Mouse (Mus musculus) liver, embryonic 15.5 days (tissue): ENCODE results near the gene Foxj1. TPM values are rescaled to one million over a fixed set of nuclear protein-coding genes. Genes with fewer than 3 reads are reported as not detected.

Experiments used
- ATAC-seq: fragments of 200-750 bp; cut with Nextera tagmentation; 2 replicates; pipeline ENCODE4 v1.8.0; 2017; ENCODE audit warnings: moderate number of reproducible peaks, mild to moderate bottlenecking, moderate library complexity; ENCODE audit not compliant: insufficient read depth
- H3K27ac ChIP-seq: fragments of 300-500 bp; sonication (generic); replicated peaks from 2 replicates; pipeline ENCODE4 v1.5.1; 2015; ENCODE audit warnings: mild to moderate bottlenecking, inconsistent platforms
- H3K27me3 ChIP-seq: fragments of 300-500 bp; sonication (generic); 2 replicates; pipeline ENCODE4 v1.6.1; 2015; ENCODE audit warnings: mild to moderate bottlenecking, inconsistent platforms
- H3K36me3 ChIP-seq: fragments of 300-500 bp; sonication (generic); replicated peaks from 2 replicates; pipeline ENCODE4 v1.6.1; 2015; ENCODE audit warnings: moderate library complexity, mild to moderate bottlenecking, inconsistent platforms
- H3K4me1 ChIP-seq: fragments of 300-500 bp; sonication (generic); replicated peaks from 2 replicates; pipeline ENCODE4 v1.6.1; 2015; ENCODE audit warnings: inconsistent platforms
- H3K4me2 ChIP-seq: fragments of 300-500 bp; sonication (generic); 2 replicates; pipeline ENCODE4 v1.6.1; 2015; ENCODE audit warnings: moderate library complexity, mild to moderate bottlenecking, inconsistent platforms
- H3K4me3 ChIP-seq: fragments of 300-500 bp; sonication (generic); replicated peaks from 2 replicates; pipeline ENCODE4 v1.5.1; 2015; ENCODE audit warnings: mild to moderate bottlenecking, inconsistent platforms
- H3K9ac ChIP-seq: fragments of 300-500 bp; sonication (generic); 2 replicates; pipeline ENCODE4 v1.6.1; 2015; ENCODE audit warnings: moderate library complexity, mild to moderate bottlenecking, inconsistent platforms
- H3K9me3 ChIP-seq: fragments of 300-500 bp; sonication (generic); replicated peaks from 2 replicates; pipeline ENCODE4 v1.6.1; 2016; ENCODE audit warnings: inconsistent platforms
- WGBS: fragments of 180-500 bp; shearing (Covaris S2); methylation state at CpG from one replicate; pipeline ENCODE4 v1.1.7; 2015; ENCODE audit warnings: mixed read lengths; ENCODE audit not compliant: insufficient replicate concordance; 5-methylcytosine and 5-hydroxymethylcytosine counted together
- polyA plus RNA-seq: library from polyadenylated mRNA; unstranded; fragments of >200 nt; fragmentation: Nextera tagmentation; extraction: Ambion mirVana; gene quantifications from 2 replicates; pipeline ENCODE4 v1.2.1, GENCODE M21; 2015

The Foxj1 gene
- polyA plus RNA-seq, 1 experiment from 2014 or later = 0.78 TPM

- Histone ChIP-seq H3K4me3 (no peak overlapping the region), H3K27ac (no peak overlapping the region), H3K36me3 (no peaks in the 10 kb centered on the region), H3K9me3 (no peaks in the 10 kb centered on the region), H3K27me3 (peaks cover 72% of the 10 kb centered on the region), H3K9ac (no peak overlapping the region), H3K4me1 (0 out of 2 replicates have a peak, but pooled peaks cover 12% of the 10 kb centered on the region), H3K4me2 (no peak overlapping the region)
- WGBS = 3% methylated on average over 11 of the region's 11 CpGs
- ATAC-seq = no peak
Measured at GRCm38 (mm10) chr11:116282089-116282488, 53.1 kb downstream of the Foxj1 start.

GRCm38 (mm10) chr11:116281671-116282070 is 53.5 kb downstream of the Foxj1 start:
- Histone ChIP-seq H3K27ac (no peak overlapping the region), H3K36me3 (no peaks in the 10 kb centered on the region), H3K9me3 (no peaks in the 10 kb centered on the region), H3K4me3 (peak overlapping the region; percentile 3; the same call in 1 of the 2 replicates), H3K4me1 (0 out of 2 replicates have a peak, but pooled peaks cover 12% of the 10 kb centered on the region), H3K4me2 (peak overlapping the region; percentile 40), H3K9ac (no peak overlapping the region), H3K27me3 (peaks cover 72% of the 10 kb centered on the region)
- 3% methylated on average over 18 of the region's 18 CpGs for WGBS
- no peak for ATAC-seq

- peaks cover 69% of the 10 kb centered on the region for H3K27me3 ChIP-seq
- H3K9ac ChIP-seq = no peak within 1 kb of the TSS
- H3K4me3 ChIP-seq = peak within 1 kb of the TSS; percentile 3; the same call in 1 of the 2 replicates
- no peak for ATAC-seq
- 0 out of 2 replicates have a peak, but pooled peaks cover 12% of the 10 kb centered on the region for H3K4me1 ChIP-seq
- H3K4me2 ChIP-seq = peak within 1 kb of the TSS; percentile 40
- H3K9me3 ChIP-seq = no peaks in the 10 kb centered on the region
- 7% methylated on average over 48 of the region's 48 CpGs for WGBS
- no peak within 1 kb of the TSS for H3K27ac ChIP-seq
- H3K36me3 ChIP-seq = no peaks in the 10 kb centered on the region
Measured at GRCm38 (mm10) chr11:116280751-116281663, 54.2 kb downstream of the Foxj1 start, which contains the start of gene Galr2. Galr2 (plus strand) TSS chr11:116280939.

Other genes starting within 250 kb of the Foxj1 start
- gene Wbp2, start 248.4 kb downstream of the Foxj1 start, polyA plus RNA-seq = 83.9 and 93.0 TPM in 2 replicates
- 5.4 and 7.6 TPM in 2 replicates for gene Trim47, start 208.2 kb downstream of the Foxj1 start, polyA plus RNA-seq
- 1.2 and 1.5 TPM in 2 replicates for gene Trim65, start 204.3 kb downstream of the Foxj1 start, polyA plus RNA-seq
- gene Mrpl38, start 196.5 kb downstream of the Foxj1 start, polyA plus RNA-seq = 48.8 and 51.1 TPM in 2 replicates
- gene Fbf1, start 167.2 kb downstream of the Foxj1 start, polyA plus RNA-seq = 6.1 and 7.5 TPM in 2 replicates
- gene Ten1, start 136.5 kb downstream of the Foxj1 start, polyA plus RNA-seq = 27.5 and 33.1 TPM in 2 replicates
- gene Acox1, start 136.4 kb downstream of the Foxj1 start, polyA plus RNA-seq = 32.5 and 41.8 TPM in 2 replicates
- 0.08 and 0.12 TPM in 2 replicates for gene Evpl, start 97.3 kb downstream of the Foxj1 start, polyA plus RNA-seq
- gene Srp68, start 61.2 kb downstream of the Foxj1 start, polyA plus RNA-seq = 37.2 and 40.2 TPM in 2 replicates
- gene Galr2, start 54.5 kb downstream of the Foxj1 start, polyA plus RNA-seq = not detected in 2 replicates
- gene Exoc7, start 28.2 kb downstream of the Foxj1 start, polyA plus RNA-seq = 19.1 and 20.1 TPM in 2 replicates
- 1.0 and 1.4 TPM in 2 replicates for gene Rnf157, start 77.6 kb upstream of the Foxj1 start, polyA plus RNA-seq
- gene Ubald2, start 98.7 kb upstream of the Foxj1 start, polyA plus RNA-seq = 33.1 and 33.9 TPM in 2 replicates
- gene Qrich2, start 130.8 kb upstream of the Foxj1 start, polyA plus RNA-seq = not detected in 2 replicates
- 45.1 and 49.0 TPM in 2 replicates for gene Prpsap1, start 158.8 kb upstream of the Foxj1 start, polyA plus RNA-seq
- gene Sphk1, start 195.5 kb upstream of the Foxj1 start, polyA plus RNA-seq = 28.8 and 32.7 TPM in 2 replicates
- 38.1 and 51.7 TPM in 2 replicates for gene Ube2o, start 246.0 kb upstream of the Foxj1 start, polyA plus RNA-seq